Mouse (Mus musculus): ENCODE results near the gene Ncor2.

DNA sequence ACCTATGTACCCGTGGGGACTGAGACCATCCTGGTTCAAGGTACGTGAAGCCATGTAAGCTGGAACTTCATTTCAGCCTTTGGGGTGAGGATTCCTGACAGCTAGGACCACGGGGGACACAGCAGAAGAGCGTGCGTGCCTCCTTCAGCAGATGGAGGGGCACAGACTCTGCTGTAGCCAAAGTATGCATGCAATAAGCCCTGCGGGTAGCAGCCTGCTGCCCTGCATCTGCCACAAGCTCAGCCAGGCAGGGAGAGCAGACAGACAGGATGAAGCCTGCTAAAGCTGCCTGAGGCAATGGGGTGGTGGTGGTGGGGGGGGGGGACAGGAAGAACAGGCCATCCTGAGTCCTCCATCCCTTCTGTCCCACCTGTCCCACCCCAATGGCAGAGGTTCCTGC, 135.6 kb downstream of the Ncor2 start:
- no peak for TF ChIP-seq TAL1 (IDR thresholded peaks at IDR 0.05; ENCODE audit: low read length)
- no peak for TF ChIP-seq GATA1 (IDR thresholded peaks at IDR 0.05; ENCODE audit: low read length)
